Comparison of ENCODE assay signal across 8 mouse cellular contexts in genomic region chr14:55094704-55095231, GRCm38 (mm10). TPM values are rescaled to one million over a fixed set of nuclear protein-coding genes. Genes with fewer than 3 reads are reported as not detected.
DNase-seq lines count a peak whose midpoint lies in the region; ATAC-seq and TF ChIP-seq lines count a peak whose summit lies in the region.

Gene Thtpa, plus strand, starts transcription at chr14:55094784.

- peak within 1 kb of the TSS; percentile 73 for H3K27ac ChIP-seq in embryonic facial prominence, embryonic 13.5 days
- peak within 1 kb of the TSS; percentile 90 for H3K27ac ChIP-seq in liver, adult 2 months (replicated peaks; ENCODE audit: insufficient read depth, low read depth, low read length)
- H3K27ac ChIP-seq in stomach, embryonic 15.5 days = peak within 1 kb of the TSS; percentile 76

- peak within 1 kb of the TSS; percentile 66 for H3K4me3 ChIP-seq in embryonic facial prominence, embryonic 13.5 days
- H3K4me3 ChIP-seq in liver, adult 2 months (ENCODE audit: insufficient read depth, low read depth, low read length) = peak within 1 kb of the TSS; percentile 81
- H3K4me3 ChIP-seq in stomach, embryonic 15.5 days (replicated peaks) = peak within 1 kb of the TSS; percentile 75

- H3K4me1 ChIP-seq in embryonic facial prominence, embryonic 13.5 days = peaks cover 34% of the 10 kb centered on the region
- peaks cover 15% of the 10 kb centered on the region for H3K4me1 ChIP-seq in liver, adult 2 months (ENCODE audit: control insufficient read depth, insufficient read depth, low read length)
- peaks cover 30% of the 10 kb centered on the region for H3K4me1 ChIP-seq in stomach, embryonic 15.5 days

- DNase-seq in 416B (ENCODE audit: low read depth) = peak; percentile 85
- peak; percentile 90 for DNase-seq in adrenal gland, postnatal 14 days
- DNase-seq in heart, adult 9 months (ENCODE audit: low spot score in 2 of 2) = peak; percentile 77 to 78
- DNase-seq in kidney, adult 9 months = peak; percentile 86
- DNase-seq in liver, adult 2 months (ENCODE audit: extremely low read depth, low read depth, low spot score) = peak; percentile 72

- H3K9ac ChIP-seq in embryonic facial prominence, embryonic 13.5 days = peak within 1 kb of the TSS; percentile 73
- H3K9ac ChIP-seq in liver, adult 2 months (ENCODE audit: low read depth, low read length) = peak within 1 kb of the TSS; percentile 73
- H3K9ac ChIP-seq in stomach, embryonic 15.5 days = peak within 1 kb of the TSS; percentile 59

- WGBS in embryonic facial prominence, embryonic 13.5 days = under 1% methylated on average over 30 of the region's 30 CpGs
- WGBS in liver, adult 2 months = under 1% methylated on average over 30 of the region's 30 CpGs
- WGBS in stomach, embryonic 15.5 days = under 1% methylated on average over 30 of the region's 30 CpGs

- peaks cover 20% of the 10 kb centered on the region for H3K36me3 ChIP-seq in embryonic facial prominence, embryonic 13.5 days
- peaks cover 4% of the 10 kb centered on the region; the same call in 1 of the 2 replicates for H3K36me3 ChIP-seq in liver, adult 2 months (ENCODE audit: control insufficient read depth, insufficient read depth, low read length)
- no peaks in the 10 kb centered on the region for H3K36me3 ChIP-seq in stomach, embryonic 15.5 days

- peaks cover 3% of the 10 kb centered on the region; the same call in 1 of the 2 replicates for H3K79me2 ChIP-seq in liver, adult 2 months (ENCODE audit: control insufficient read depth, insufficient read depth, low read length)

- no peaks in the 10 kb centered on the region for H3K27me3 ChIP-seq in embryonic facial prominence, embryonic 13.5 days
- H3K27me3 ChIP-seq in liver, adult 2 months (ENCODE audit: control insufficient read depth, insufficient read depth, low read length) = no peaks in the 10 kb centered on the region
- H3K27me3 ChIP-seq in stomach, embryonic 15.5 days (replicated peaks) = no peaks in the 10 kb centered on the region

- TF ChIP-seq CTCF in liver, adult 2 months (IDR thresholded peaks at IDR 0.05; ENCODE audit: low read depth, low read length) = no peak

- no peaks in the 10 kb centered on the region for H3K9me3 ChIP-seq in embryonic facial prominence, embryonic 13.5 days
- no peaks in the 10 kb centered on the region for H3K9me3 ChIP-seq in stomach, embryonic 15.5 days

- TF ChIP-seq POLR2A in liver, adult 2 months (IDR thresholded peaks at IDR 0.05; ENCODE audit: extremely low read depth, insufficient read depth, low read length) = peak; percentile 56; the same call in 1 of the 2 replicates

- peak; percentile 48; the same call in 1 of the 2 replicates for ATAC-seq in embryonic facial prominence, embryonic 13.5 days (ENCODE audit: insufficient number of reproducible peaks, insufficient read depth, low FRiP score, low TSS enrichment, low read depth)
- peak; percentile 52 for ATAC-seq in monocyte, adult 5-6 weeks (replicated peaks; ENCODE audit: insufficient number of reproducible peaks, low FRiP score, low TSS enrichment, poor library complexity, severe bottlenecking)
- peak; percentile 63 for ATAC-seq in stomach, embryonic 15.5 days (ENCODE audit: insufficient read depth, low FRiP score, low read depth)

- peak within 1 kb of the TSS; percentile 68 for H3K4me2 ChIP-seq in embryonic facial prominence, embryonic 13.5 days
- H3K4me2 ChIP-seq in stomach, embryonic 15.5 days = peak within 1 kb of the TSS; percentile 72

RNA-seq across cellular contexts. Expression of gene Thtpa, which starts in this region (rescaled TPM):
- total RNA-seq in adrenal gland, postnatal 14 days (2021) = 11.3 and 15.8 TPM in 2 replicates
- 21.9 and 23.9 TPM in 2 replicates for polyA plus RNA-seq in embryonic facial prominence, embryonic 13.5 days (2015; fragmentation: Nextera tagmentation; extraction: Ambion mirVana)
- 14.6 and 15.4 TPM in 2 replicates for total RNA-seq in liver, adult 2 months (2014; rRNA removed)
- polyA plus RNA-seq in liver, adult 2 months (2012; rRNA removed) = 8.7 and 10.9 TPM in 2 replicates
- total RNA-seq in monocyte, adult 5-6 weeks (2017) = 6.1 to 9.5 TPM (median 8.9 TPM) in 3 replicates
- polyA plus RNA-seq in stomach, embryonic 15.5 days (2015; fragmentation: Nextera tagmentation; extraction: Ambion mirVana) = 19.4 and 21.6 TPM in 2 replicates

Comparison
In these comparisons a context has a peak if more than half of its experiments do, and no peak if none do; other contexts are left out.
1. Peak in every context shown above with its lines: DNase-seq, ATAC-seq, H3K4me3 ChIP-seq and H3K27ac ChIP-seq.